Mouse (Mus musculus) ES-E14 (cell line): ENCODE measurements around the gene Aplp1. TPM values are rescaled to one million over a fixed set of nuclear protein-coding genes. Genes with fewer than 3 reads are reported as not detected.

Source experiments
- DNase-seq: peaks from one replicate; pipeline ENCODE4 v3.0.0-alpha.2; 2013; ENCODE audit warnings: low read depth, low spot score
- H3K27ac ChIP-seq: 2 replicates; pipeline ENCODE4 v1.5.1; 2012; ENCODE audit warnings: low read depth, mild to moderate bottlenecking, low read length, moderate library complexity, mixed read lengths; ENCODE audit not compliant: poor library complexity, insufficient read depth, severe bottlenecking
- H3K36me3 ChIP-seq: 2 replicates; pipeline ENCODE4 v1.6.1; 2012; ENCODE audit warnings: mild to moderate bottlenecking, low read length, moderate library complexity, mixed read lengths; ENCODE audit not compliant: control insufficient read depth, poor library complexity, insufficient read depth, severe bottlenecking
- H3K4me1 ChIP-seq, 2 experiments: fragments of 150-350 bp in 1 of 2; sonication (generic) in 1 of 2; 2 replicates each; pipeline ENCODE4 v1.6.1; 2012; ENCODE audit warnings: low read length in 2 of 2, mild to moderate bottlenecking in 1 of 2, mixed read lengths in 1 of 2; ENCODE audit not compliant: control insufficient read depth in 2 of 2, insufficient read depth in 2 of 2, poor library complexity in 1 of 2
- H3K4me3 ChIP-seq, 2 experiments: fragments of 150-350 bp in 1 of 2; sonication (generic) in 1 of 2; 2 replicates each; pipeline ENCODE4 v1.5.1; 2012; ENCODE audit warnings: low read length in 2 of 2, low read depth in 1 of 2, mild to moderate bottlenecking in 1 of 2, mixed read lengths in 1 of 2; ENCODE audit not compliant: insufficient read depth in 1 of 2, poor library complexity in 1 of 2, severe bottlenecking in 1 of 2
- H3K9ac ChIP-seq: 2 replicates; pipeline ENCODE4 v1.6.1; 2012; ENCODE audit warnings: low read depth, mild to moderate bottlenecking, low read length, mixed read lengths; ENCODE audit not compliant: poor library complexity, insufficient read depth, severe bottlenecking
- H3K9me3 ChIP-seq: fragments of 150-350 bp; sonication (generic); 2 replicates; pipeline ENCODE4 v1.6.1; 2012; ENCODE audit warnings: low read depth, mild to moderate bottlenecking, low read length; ENCODE audit not compliant: control insufficient read depth, insufficient read depth
- CHD2 ChIP-seq: IDR thresholded peaks from 2 replicates; pipeline ENCODE4 v1.6.1; 2014; ENCODE audit warnings: mild to moderate bottlenecking, low read depth, low read length, inconsistent platforms
- HCFC1 ChIP-seq: IDR thresholded peaks from 2 replicates; pipeline ENCODE4 v1.6.1; 2012; ENCODE audit warnings: low read length, inconsistent platforms, borderline replicate concordance; ENCODE audit not compliant: insufficient read depth
- MAFK ChIP-seq: IDR thresholded peaks from 2 replicates; pipeline ENCODE4 v1.6.1; 2014; ENCODE audit warnings: mild to moderate bottlenecking, low read depth, low read length, inconsistent platforms; ENCODE audit not compliant: insufficient read depth
- ZC3H11A ChIP-seq: IDR thresholded peaks from 2 replicates; pipeline ENCODE4 v1.6.1; 2012; ENCODE audit warnings: low read depth, mild to moderate bottlenecking, inconsistent platforms, low read length, borderline replicate concordance
- ZNF384 ChIP-seq: IDR thresholded peaks from 2 replicates; pipeline ENCODE4 v1.6.1; 2012; ENCODE audit warnings: low read depth, low read length, inconsistent platforms
- in situ Hi-C, 2 experiments: fragments of 600-800 bp; cut with MboI; formaldehyde crosslinking; loops; one replicate each; pipeline ENCODE4 v1.15.1; 2025; ENCODE audit warnings: low sequenced_read_pairs in 2 of 2, inconsistent platforms in 1 of 2; ENCODE audit not compliant: unreplicated experiment in 2 of 2
- total RNA-seq: library from RNA; depleted of rRNA; stranded (reverse); fragments of 300-350 nt; gene quantifications from 2 replicates; pipeline ENCODE4 v1.2.3, GENCODE M21; 2012

The Aplp1 gene
- total RNA-seq, 1 experiment: 36.9 TPM

DNA sequence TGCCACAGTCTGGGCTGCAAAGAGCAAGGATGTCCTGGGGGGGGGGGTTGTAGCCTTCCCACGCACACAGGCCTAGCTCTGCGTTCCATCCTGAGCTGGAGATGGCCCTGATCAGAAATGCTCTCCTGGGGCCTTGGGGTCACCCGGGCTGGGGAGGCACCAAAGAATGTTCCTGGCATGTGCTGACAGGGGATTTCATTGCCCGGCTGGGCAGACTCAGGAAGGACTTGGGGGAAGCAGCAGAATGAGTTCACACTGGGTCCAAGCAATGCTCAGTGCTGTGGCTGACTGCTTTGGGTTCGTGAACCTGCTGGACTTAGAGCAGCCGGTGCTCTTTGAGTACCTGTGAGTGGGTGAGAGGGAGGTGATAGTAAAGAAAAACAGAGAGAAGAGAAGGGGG is 14.1 kb upstream of the Aplp1 start:
- no peak overlapping the region; the same call in 1 of the 2 replicates for H3K27ac ChIP-seq
- in situ Hi-C loops: no loop called here
- H3K36me3 ChIP-seq: peaks cover 9% of the 10 kb centered on the region; the same call in 1 of the 2 replicates
- TF ChIP-seq HCFC1 (no peak), MAFK (no peak), ZC3H11A (no peak), ZNF384 (no peak), CHD2 (no peak)
- no peaks in the 10 kb centered on the region for H3K9me3 ChIP-seq
- no peak for DNase-seq
- peaks cover 10 to 42% of the 10 kb centered on the region in 2 experiments for H3K4me1 ChIP-seq
- H3K4me3 ChIP-seq: no peak overlapping the region
- peak overlapping the region; percentile 18; the same call in 1 of the 2 replicates for H3K9ac ChIP-seq

DNA sequence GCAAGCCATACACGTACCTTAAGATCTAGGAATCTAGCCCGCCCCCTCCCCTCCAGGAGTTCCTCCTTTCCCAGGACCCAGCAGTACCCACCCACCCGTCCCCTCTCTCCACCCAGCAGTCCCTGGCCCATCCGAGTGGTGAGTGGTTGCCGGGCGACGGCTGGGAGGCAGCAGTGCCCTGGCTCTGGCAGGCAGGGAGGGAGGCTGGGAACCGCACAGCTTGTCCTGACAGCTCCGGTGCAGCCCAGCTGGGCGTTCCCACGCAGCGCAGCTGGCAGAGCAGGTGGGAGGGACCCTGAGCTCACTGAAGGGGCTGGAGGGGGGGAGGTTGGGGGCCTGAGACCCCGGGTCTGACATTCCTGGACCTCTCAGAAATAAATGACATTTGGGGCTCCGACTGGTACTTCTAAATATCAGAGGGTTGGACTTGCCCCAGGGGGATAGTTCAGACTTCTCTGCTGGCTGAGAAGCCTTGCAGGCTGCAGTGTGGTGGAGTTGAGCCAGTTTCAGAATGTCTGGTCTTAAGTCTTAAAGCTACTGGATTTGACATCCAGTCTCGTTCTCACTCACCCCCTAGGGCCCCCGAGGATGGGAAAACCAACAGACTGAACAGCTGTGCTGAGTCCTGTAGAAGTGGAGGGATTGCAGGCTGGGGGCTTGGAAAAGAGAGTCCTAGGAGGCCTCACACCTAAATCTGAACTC is 12.4 kb upstream of the Aplp1 start, which contains the start of the genes Kirrel2 and Nphs1:
Kirrel2 (minus strand) TSS at position 62 of the 702 bp plus-strand sequence.
Nphs1 (plus strand) TSS at position 687 of the 702 bp plus-strand sequence.
- Histone ChIP-seq H3K9ac (peak within 1 kb of the TSS; percentile 59), H3K36me3 (peaks cover 16% of the 10 kb centered on the region), H3K9me3 (no peaks in the 10 kb centered on the region), H3K27ac (peak within 1 kb of the TSS; percentile 20; the same call in 1 of the 2 replicates), H3K4me1 (peaks cover 9 to 47% of the 10 kb centered on the region in 2 experiments), H3K4me3 (peak within 1 kb of the TSS; percentile 68 to 78)
- no peak for DNase-seq
- TF ChIP-seq HCFC1: no peak
- TF ChIP-seq ZNF384: no peak
- TF ChIP-seq ZC3H11A: no peak
- no peak for TF ChIP-seq CHD2
- TF ChIP-seq MAFK: no peak
- in situ Hi-C loops: no loop called here

DNA sequence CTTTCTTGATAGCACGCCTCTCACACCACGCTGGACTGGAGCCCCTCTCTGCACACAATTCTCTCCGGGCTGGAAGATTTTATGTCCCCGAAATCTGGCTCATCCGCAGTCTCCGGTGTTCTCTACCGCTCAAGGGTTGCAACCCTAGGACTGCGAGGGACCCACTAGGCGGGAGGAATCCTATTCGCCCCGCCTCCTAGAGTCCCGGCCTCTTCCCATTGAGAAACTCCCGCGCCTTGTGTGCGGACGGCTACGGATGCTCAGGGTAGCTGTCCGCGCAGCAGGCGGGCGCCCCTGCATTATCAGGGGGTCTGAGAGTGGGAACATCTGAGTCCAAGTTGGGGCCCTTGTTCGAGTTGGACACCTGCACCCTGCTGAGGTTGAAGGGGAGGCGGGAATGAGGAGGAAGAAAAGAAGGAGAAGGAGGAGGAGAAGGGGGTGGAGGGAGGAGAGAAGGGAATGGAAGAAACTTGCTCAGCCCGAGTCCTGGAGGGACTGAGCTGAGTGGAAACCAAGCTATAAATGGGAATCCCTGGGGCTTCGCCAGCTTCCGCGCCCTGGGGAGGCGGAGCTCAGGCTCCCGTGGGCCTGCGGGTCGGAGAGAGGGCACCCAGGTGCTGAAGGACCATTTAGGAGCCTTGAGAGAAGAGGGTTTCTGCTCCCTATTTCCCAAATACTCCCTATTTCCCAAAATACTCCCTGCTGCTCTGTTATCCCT is 11.7 kb upstream of the Aplp1 start:
- in situ Hi-C loops: no loop called here
- peaks cover 19% of the 10 kb centered on the region for H3K36me3 ChIP-seq
- H3K9ac ChIP-seq: peak overlapping the region; percentile 59
- no peaks in the 10 kb centered on the region for H3K9me3 ChIP-seq
- no peak for DNase-seq
- peak overlapping the region; percentile 20; the same call in 1 of the 2 replicates for H3K27ac ChIP-seq
- H3K4me3 ChIP-seq: peak overlapping the region; percentile 68 to 78
- peaks cover 9 to 43% of the 10 kb centered on the region in 2 experiments for H3K4me1 ChIP-seq
- TF ChIP-seq ZC3H11A (no peak), HCFC1 (no peak), ZNF384 (no peak), CHD2 (no peak), MAFK (no peak)

DNA sequence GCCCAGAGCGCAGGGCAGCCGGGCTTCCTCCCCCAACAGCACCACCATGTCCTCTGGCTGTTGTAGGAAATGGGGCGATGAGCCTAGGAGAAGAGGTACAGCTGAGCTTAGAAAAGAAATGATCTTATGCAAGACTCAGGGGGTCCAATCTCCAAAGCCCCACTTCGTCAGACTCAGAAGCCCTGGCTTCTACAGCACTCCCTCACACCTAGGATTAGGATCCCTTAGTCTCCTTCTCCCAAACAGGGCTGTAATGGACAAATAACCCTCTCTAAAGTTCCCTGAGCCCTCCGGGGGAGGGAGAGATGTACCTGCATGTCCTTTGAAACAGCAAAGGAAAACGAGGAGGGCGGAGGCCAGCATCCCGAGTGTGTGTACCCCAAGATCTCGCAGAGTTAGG is 11.2 kb upstream of the Aplp1 start:
- TF ChIP-seq MAFK (no peak), ZC3H11A (no peak), HCFC1 (no peak), CHD2 (no peak), ZNF384 (no peak)
- DNase-seq: no peak
- H3K4me3 ChIP-seq: peak overlapping the region; percentile 68 to 78
- H3K9ac ChIP-seq: peak overlapping the region; percentile 21
- in situ Hi-C loops: no loop called here
- no peak overlapping the region for H3K27ac ChIP-seq
- H3K9me3 ChIP-seq: no peaks in the 10 kb centered on the region
- H3K36me3 ChIP-seq: peaks cover 20% of the 10 kb centered on the region
- H3K4me1 ChIP-seq: peaks cover 9 to 40% of the 10 kb centered on the region in 2 experiments
